Mouse (Mus musculus) stomach, embryonic 15.5 days (tissue): ENCODE data around the gene Ndufb5. TPM values are rescaled to one million over a fixed set of nuclear protein-coding genes. Genes with fewer than 3 reads are reported as not detected.
"Not testable (repeated sequence)": the region's sequence is repeated elsewhere in the genome, so short reads cannot be mapped to it uniquely, and the experiment has no call there.

Experiments used
- ATAC-seq: fragments of 200-750 bp; cut with Nextera tagmentation; 2 replicates; pipeline ENCODE4 v1.8.0; 2017; ENCODE audit warnings: low read depth, moderate number of reproducible peaks, moderate TSS enrichment; ENCODE audit not compliant: insufficient read depth, low FRiP score
- H3K27ac ChIP-seq: fragments of 300-500 bp; sonication (generic); 2 replicates; pipeline ENCODE4 v1.5.1; 2015; ENCODE audit warnings: mild to moderate bottlenecking, inconsistent platforms
- H3K27me3 ChIP-seq: fragments of 300-500 bp; sonication (generic); replicated peaks from 2 replicates; pipeline ENCODE4 v1.6.1; 2015; ENCODE audit warnings: inconsistent platforms
- H3K36me3 ChIP-seq: fragments of 300-500 bp; sonication (generic); 2 replicates; pipeline ENCODE4 v1.6.1; 2015; ENCODE audit warnings: inconsistent platforms
- H3K4me1 ChIP-seq: fragments of 300-500 bp; sonication (generic); 2 replicates; pipeline ENCODE4 v1.6.1; 2015; ENCODE audit warnings: inconsistent platforms
- H3K4me2 ChIP-seq: fragments of 300-500 bp; sonication (generic); 2 replicates; pipeline ENCODE4 v1.6.1; 2015; ENCODE audit warnings: mild to moderate bottlenecking, inconsistent platforms
- H3K4me3 ChIP-seq: fragments of 300-500 bp; sonication (generic); replicated peaks from 2 replicates; pipeline ENCODE4 v1.5.1; 2015; ENCODE audit warnings: inconsistent platforms
- H3K9ac ChIP-seq: fragments of 300-500 bp; sonication (generic); 2 replicates; pipeline ENCODE4 v1.6.1; 2015; ENCODE audit warnings: inconsistent platforms
- H3K9me3 ChIP-seq: fragments of 300-500 bp; sonication (generic); 2 replicates; pipeline ENCODE4 v1.6.1; 2016; ENCODE audit warnings: inconsistent platforms
- whole genome bisulfite sequencing: fragments of 180-500 bp; shearing (Covaris S2); methylation state at CpG from one replicate; pipeline ENCODE4 v1.1.7; 2015; 5-methylcytosine and 5-hydroxymethylcytosine counted together
- polyA plus RNA-seq: library from polyadenylated mRNA; unstranded; fragments of >200 nt; fragmentation: Nextera tagmentation; extraction: Ambion mirVana; gene quantifications from 2 replicates; pipeline ENCODE4 v1.2.1, GENCODE M21; 2015

Ndufb5 gene
- polyA plus RNA-seq, 1 experiment from 2014 or later: 288 TPM

- Histone ChIP-seq H3K4me2 (no peak overlapping the region; the same call in 1 of the 2 replicates), H3K9ac (no peak overlapping the region), H3K4me1 (no peaks in the 10 kb centered on the region; the same call in 1 of the 2 replicates), H3K9me3 (no peaks in the 10 kb centered on the region), H3K27ac (no peak overlapping the region), H3K36me3 (0 out of 2 replicates have a peak, but pooled peaks cover 5% of the 10 kb centered on the region), H3K27me3 (no peaks in the 10 kb centered on the region), H3K4me3 (no peak overlapping the region)
- WGBS: 93% methylated on average over 5 of the region's 5 CpGs
- no peak for ATAC-seq
Observed at GRCm38 (mm10) chr3:32738549-32738948, 1.8 kb downstream of the Ndufb5 start.

GRCm38 (mm10) chr3:32742276-32742780 is 5.5 kb downstream of the Ndufb5 start:
- Histone ChIP-seq H3K27ac (no peak overlapping the region), H3K9ac (no peak overlapping the region), H3K4me3 (no peak overlapping the region), H3K9me3 (no peaks in the 10 kb centered on the region), H3K4me2 (no peak overlapping the region), H3K27me3 (no peaks in the 10 kb centered on the region), H3K4me1 (0 out of 2 replicates have a peak, but pooled peaks cover 3% of the 10 kb centered on the region), H3K36me3 (peaks cover 13% of the 10 kb centered on the region)
- WGBS: 71% methylated on average over 2 of the region's 2 CpGs
- no peak for ATAC-seq

DNA sequence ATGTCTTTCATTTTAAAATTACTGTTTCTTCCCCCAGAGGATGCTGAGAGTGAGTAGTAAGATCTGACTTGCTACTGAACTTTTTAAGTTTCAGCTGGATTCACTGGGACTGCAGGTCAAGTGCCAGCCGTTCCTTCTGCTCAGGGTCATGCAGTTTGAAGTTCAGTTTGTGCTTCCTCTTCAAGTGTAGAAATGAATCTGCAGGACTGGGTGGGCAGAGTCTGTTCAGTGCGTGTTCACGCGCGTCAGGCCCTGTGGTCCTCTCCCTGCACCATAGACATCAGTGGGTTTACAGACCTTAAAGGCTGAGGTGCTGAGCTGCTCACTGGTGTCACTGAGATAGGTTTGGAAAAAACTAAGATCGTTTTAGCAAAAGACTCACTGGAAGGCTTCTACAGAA is 8.2 kb downstream of the Ndufb5 start:
- H3K4me3 ChIP-seq: no peak overlapping the region
- no peak overlapping the region for H3K9ac ChIP-seq
- H3K4me1 ChIP-seq: 0 out of 2 replicates have a peak, but pooled peaks cover 3% of the 10 kb centered on the region
- no peaks in the 10 kb centered on the region for H3K9me3 ChIP-seq
- H3K27ac ChIP-seq: no peak overlapping the region
- H3K36me3 ChIP-seq: peaks cover 18% of the 10 kb centered on the region
- no peak overlapping the region for H3K4me2 ChIP-seq
- no peaks in the 10 kb centered on the region for H3K27me3 ChIP-seq
- no peak for ATAC-seq
- WGBS: 88% methylated on average over 6 of the region's 6 CpGs

DNA sequence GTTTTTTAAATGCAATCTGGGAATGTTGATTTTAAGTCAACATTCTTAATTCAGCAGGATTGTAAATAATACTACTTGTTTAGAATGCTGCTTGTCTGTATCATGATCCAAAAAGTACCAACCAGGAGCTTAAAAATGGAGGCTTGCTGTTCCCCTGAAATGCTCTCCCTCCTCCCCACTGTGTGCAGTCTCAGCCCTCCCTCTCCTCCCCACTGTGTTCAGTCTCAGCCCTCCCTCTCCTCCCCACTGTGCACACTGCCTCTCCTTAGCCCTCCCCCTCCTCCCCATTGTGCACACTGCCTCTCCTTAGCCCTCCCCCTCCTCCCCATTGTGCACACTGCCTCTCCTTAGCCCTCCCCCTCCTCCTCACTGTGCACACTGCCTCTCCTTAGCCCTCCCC is 8.6 kb downstream of the Ndufb5 start:
- H3K27me3 ChIP-seq, ATAC-seq: not testable (repeated sequence)
- peaks cover 19% of the 10 kb centered on the region for H3K36me3 ChIP-seq

DNA sequence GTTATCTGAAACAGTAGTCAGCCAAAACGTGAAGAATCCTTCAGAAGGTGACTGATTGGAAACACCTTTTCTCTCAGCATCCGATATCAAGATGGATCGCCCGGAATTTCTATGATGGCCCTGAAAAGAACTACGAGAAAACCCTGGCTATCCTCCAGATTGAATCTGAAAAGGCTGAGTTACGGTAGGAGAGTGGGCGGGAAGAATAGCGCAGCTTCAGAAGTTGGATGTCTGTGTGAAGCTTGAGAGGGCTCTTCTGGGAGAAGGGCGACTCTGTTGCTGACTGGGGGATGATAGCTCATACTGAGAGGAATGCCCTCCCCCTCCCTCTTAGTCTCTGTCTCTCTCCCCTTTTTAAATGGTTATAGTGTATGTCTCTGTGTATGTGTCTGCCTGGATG is 11.6 kb downstream of the Ndufb5 start:
- no peak overlapping the region for H3K27ac ChIP-seq
- WGBS: 90% methylated on average over 9 of the region's 9 CpGs
- no peak overlapping the region for H3K4me3 ChIP-seq
- H3K9me3 ChIP-seq: no peaks in the 10 kb centered on the region
- H3K36me3 ChIP-seq: peaks cover 32% of the 10 kb centered on the region
- H3K4me1 ChIP-seq: 0 out of 2 replicates have a peak, but pooled peaks cover 3% of the 10 kb centered on the region
- no peak overlapping the region for H3K9ac ChIP-seq
- H3K4me2 ChIP-seq: no peak overlapping the region
- no peaks in the 10 kb centered on the region for H3K27me3 ChIP-seq
- ATAC-seq: no peak

More for the DNA sequence above, 8.6 kb downstream of the Ndufb5 start:
- H3K9me3 ChIP-seq, H3K27ac ChIP-seq, H3K4me1 ChIP-seq, H3K4me3 ChIP-seq, H3K9ac ChIP-seq, H3K4me2 ChIP-seq: not testable (repeated sequence)

DNA sequence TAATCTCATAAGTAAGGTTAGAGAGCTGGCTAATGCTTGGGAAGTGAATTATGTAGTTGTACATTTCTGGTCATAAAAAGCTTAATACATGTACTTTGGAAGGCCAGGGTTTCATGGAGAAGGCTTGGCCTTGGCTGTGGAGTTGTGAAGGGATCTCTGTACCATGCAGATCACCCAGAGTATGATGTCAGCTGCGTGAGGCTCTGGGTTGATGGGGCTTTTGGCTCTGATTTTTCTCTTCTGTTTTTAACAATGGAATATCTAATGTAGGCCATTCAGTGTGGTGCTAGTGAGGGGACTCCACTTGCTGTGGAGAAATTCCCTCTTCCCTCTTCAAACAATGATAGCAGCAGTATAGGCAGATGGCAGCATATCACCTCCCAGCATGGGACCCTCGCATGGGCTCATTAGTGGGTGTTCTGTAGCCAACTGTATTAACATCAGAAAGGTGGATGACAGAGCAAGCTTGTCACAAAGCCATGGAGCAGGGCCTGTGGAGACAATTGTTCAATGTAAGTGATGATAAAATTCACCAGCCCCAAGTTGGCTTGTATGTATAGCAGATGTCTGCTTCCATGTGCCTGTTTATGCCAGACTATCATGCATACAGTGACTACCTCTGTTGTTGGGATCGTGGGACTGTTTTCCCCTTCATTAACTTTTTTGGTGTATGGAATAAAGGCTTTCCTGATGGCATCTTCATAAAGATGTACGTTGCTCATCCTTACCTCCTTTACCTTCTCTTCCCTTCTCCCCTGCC is 13.2 kb downstream of the Ndufb5 start:
- Histone ChIP-seq H3K27ac (no peak overlapping the region), H3K27me3 (no peaks in the 10 kb centered on the region), H3K9ac (no peak overlapping the region), H3K9me3 (no peaks in the 10 kb centered on the region), H3K4me2 (no peak overlapping the region), H3K4me3 (no peak overlapping the region), H3K4me1 (no peaks in the 10 kb centered on the region), H3K36me3 (peaks cover 36% of the 10 kb centered on the region)
- no peak for ATAC-seq
- WGBS: 88% methylated on average over 4 of the region's 4 CpGs

DNA sequence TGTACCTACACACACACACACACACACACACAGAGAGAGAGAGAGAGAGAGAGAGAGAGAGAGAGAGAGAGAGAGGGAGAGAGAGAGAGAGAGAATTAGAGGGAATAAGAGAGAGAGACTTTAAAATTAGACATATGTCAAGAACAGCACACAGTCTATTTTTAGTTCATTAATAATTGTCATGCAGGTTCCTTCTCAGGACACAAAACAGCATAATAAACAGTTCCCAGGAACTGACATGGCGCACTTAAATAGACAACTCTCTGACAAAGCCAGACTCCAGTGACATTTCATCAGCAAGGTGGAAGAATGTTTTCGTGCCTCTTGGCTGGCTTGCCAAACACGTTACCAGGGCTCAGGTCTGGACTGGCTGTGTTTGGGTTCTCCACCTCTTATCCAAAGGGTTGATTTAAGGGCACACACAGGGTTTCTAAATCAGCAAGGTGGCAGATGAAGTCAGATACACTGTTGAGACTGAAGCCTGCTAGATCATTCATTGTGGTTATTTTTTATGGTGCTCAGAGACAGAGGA is 17.7 kb downstream of the Ndufb5 start:
- no peak overlapping the region for H3K4me3 ChIP-seq
- H3K9ac ChIP-seq: no peak overlapping the region
- no peaks in the 10 kb centered on the region for H3K9me3 ChIP-seq
- ATAC-seq: no peak
- H3K27me3 ChIP-seq: no peaks in the 10 kb centered on the region
- 87% methylated on average over 3 of the region's 3 CpGs for WGBS
- peaks cover 23% of the 10 kb centered on the region for H3K36me3 ChIP-seq
- no peaks in the 10 kb centered on the region for H3K4me1 ChIP-seq
- H3K4me2 ChIP-seq: no peak overlapping the region
- H3K27ac ChIP-seq: no peak overlapping the region

DNA sequence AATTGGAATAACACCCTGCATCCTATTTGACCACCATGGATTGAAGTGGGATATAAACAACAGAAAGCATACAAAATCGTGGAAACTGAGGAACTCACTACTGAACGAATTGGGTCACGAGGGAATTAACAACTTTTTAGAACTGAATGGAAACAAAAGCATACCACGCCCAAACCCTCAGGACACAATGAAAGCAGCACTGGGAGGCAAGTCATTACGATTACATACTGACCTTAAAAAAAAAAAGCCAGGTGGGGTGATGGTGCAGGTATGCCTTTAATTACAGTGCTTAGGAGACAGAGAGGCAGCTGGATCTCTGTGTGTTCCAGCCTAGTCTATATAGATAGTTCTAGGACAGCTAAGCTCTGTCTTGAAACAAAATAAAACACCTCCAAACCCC is 22.4 kb downstream of the Ndufb5 start:
- Histone ChIP-seq H3K4me2 (no peak overlapping the region), H3K36me3 (no peaks in the 10 kb centered on the region), H3K4me3 (no peak overlapping the region), H3K4me1 (no peaks in the 10 kb centered on the region), H3K27me3 (no peaks in the 10 kb centered on the region), H3K9ac (no peak overlapping the region), H3K27ac (no peak overlapping the region), H3K9me3 (no peaks in the 10 kb centered on the region)
- 72% methylated on average over 5 of the region's 5 CpGs for WGBS
- no peak for ATAC-seq

- Histone ChIP-seq H3K36me3 (no peaks in the 10 kb centered on the region), H3K9ac (no peak overlapping the region), H3K9me3 (no peaks in the 10 kb centered on the region), H3K4me1 (no peaks in the 10 kb centered on the region), H3K4me2 (no peak overlapping the region), H3K27me3 (no peaks in the 10 kb centered on the region), H3K27ac (no peak overlapping the region), H3K4me3 (no peak overlapping the region)
- WGBS: 57% methylated on average over 8 of the region's 8 CpGs
- ATAC-seq: no peak
Observed at GRCm38 (mm10) chr3:32762962-32763361, 26.2 kb downstream of the Ndufb5 start.

DNA sequence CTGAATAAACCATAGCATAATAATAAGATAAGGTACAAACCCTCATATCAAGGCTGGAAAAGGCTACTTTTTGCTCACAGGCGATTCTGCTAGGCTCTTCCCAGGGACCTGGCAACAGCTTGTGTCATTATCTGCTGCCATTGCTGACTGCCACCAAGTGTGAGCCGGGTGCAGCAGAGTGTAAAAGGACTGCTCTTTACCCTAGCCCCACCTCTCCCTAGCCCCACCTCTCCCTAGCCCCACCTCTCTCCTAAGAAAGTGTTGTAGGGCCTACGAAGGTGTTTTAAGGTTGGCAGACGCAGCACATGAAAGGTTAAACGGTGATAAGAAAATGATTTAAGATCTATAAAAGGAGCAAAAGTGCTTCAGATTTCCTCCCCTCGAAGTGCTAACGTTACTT is 27.1 kb downstream of the Ndufb5 start:
- Histone ChIP-seq H3K4me2 (no peak overlapping the region), H3K27me3 (no peaks in the 10 kb centered on the region), H3K4me3 (no peak overlapping the region), H3K27ac (no peak overlapping the region), H3K36me3 (no peaks in the 10 kb centered on the region), H3K9ac (no peak overlapping the region), H3K4me1 (no peaks in the 10 kb centered on the region), H3K9me3 (no peaks in the 10 kb centered on the region)
- 41% methylated on average over 7 of the region's 7 CpGs for WGBS
- ATAC-seq: no peak

- 72% methylated on average over 2 of the region's 2 CpGs for WGBS
- Histone ChIP-seq H3K4me1 (no peaks in the 10 kb centered on the region), H3K27me3 (no peaks in the 10 kb centered on the region), H3K36me3 (no peaks in the 10 kb centered on the region), H3K9ac (no peak overlapping the region), H3K4me3 (no peak overlapping the region), H3K9me3 (no peaks in the 10 kb centered on the region), H3K27ac (no peak overlapping the region), H3K4me2 (no peak overlapping the region)
- ATAC-seq: no peak
Observed at GRCm38 (mm10) chr3:32770781-32771180, 34.0 kb downstream of the Ndufb5 start.
